Mouse (Mus musculus): Measurements from ENCODE around the gene Sult2b1. TPM values are rescaled to one million over a fixed set of nuclear protein-coding genes. Genes with fewer than 3 reads are reported as not detected.

Sult2b1 gene
- total and polyA plus RNA-seq, 3 experiments = 0.17 to 0.29 TPM; not detected in 1

- Histone ChIP-seq H3K27me3 (replicated peaks) (no peaks in the 10 kb centered on the region), H3K27ac (ENCODE audit: insufficient read depth, low read depth) (no peak overlapping the region), H3K36me3 (replicated peaks in 1 of 2; ENCODE audit: control insufficient read depth in 1 of 2, insufficient read depth in 1 of 2, low read length in 1 of 2) (peaks cover 12 to 17% of the 10 kb centered on the region in 2 experiments), H3K4me3 (replicated peaks in 1 of 3; ENCODE audit: low read depth in 2 of 3, low read length in 2 of 3, poor library complexity in 1 of 3) (no peak overlapping the region), H3K4me2 (ENCODE audit: insufficient read depth, low read depth, poor library complexity, severe bottlenecking) (no peak overlapping the region), H3K79me2 (replicated peaks; ENCODE audit: control insufficient read depth, extremely low read depth, insufficient read depth, poor library complexity, severe bottlenecking) (peaks cover 17% of the 10 kb centered on the region), H3K9ac (ENCODE audit: insufficient read depth, low read depth) (no peak overlapping the region), H3K9me3 (replicated peaks; ENCODE audit: low read length) (peaks cover 19% of the 10 kb centered on the region), H3K4me1 (ENCODE audit: control insufficient read depth in 1 of 2, insufficient read depth in 2 of 2) (peaks cover 12 to 28% of the 10 kb centered on the region in 2 experiments)
- in situ Hi-C loops (cut with MboI; ENCODE audit: low pct_ligation_motif_present, low pct_unique_long_range_greater_than_20kb, low sequenced_read_pairs) = no loop called here
- dilution Hi-C loops (cut with MboI; ENCODE audit: extremely low pct_ligation_motif_present, extremely low pct_unique_long_range_greater_than_20kb, low sequenced_read_pairs) = no loop called here
- no peak for TF ChIP-seq UBTF (IDR thresholded peaks at IDR 0.05; ENCODE audit: low read depth, low read length)
- TF ChIP-seq MAZ (IDR thresholded peaks at IDR 0.05; ENCODE audit: low read depth, low read length) = no peak
- no peak for TF ChIP-seq USF1 (IDR thresholded peaks at IDR 0.05; ENCODE audit: low read depth, low read length)
- no peak for TF ChIP-seq MYC (IDR thresholded peaks at IDR 0.05; ENCODE audit: low read depth, low read length)
- TF ChIP-seq SIN3A (IDR thresholded peaks at IDR 0.05; ENCODE audit: low read length) = no peak
- no peak for TF ChIP-seq HCFC1 (IDR thresholded peaks at IDR 0.05; ENCODE audit: low read depth, low read length)
- no peak for TF ChIP-seq RAD21 (IDR thresholded peaks at IDR 0.05; ENCODE audit: low read depth, low read length)
- no peak for DNase-seq (ENCODE audit: extremely low read depth)
Measured at GRCm38 (mm10) chr7:45833148-45833790, 48.8 kb upstream of the Sult2b1 start.

GRCm38 (mm10) chr7:45832428-45832827 lies 48.0 kb upstream of the Sult2b1 start:
- Histone ChIP-seq H3K4me1 (ENCODE audit: control insufficient read depth in 1 of 2, insufficient read depth in 2 of 2) (peaks cover 12 to 36% of the 10 kb centered on the region in 2 experiments), H3K27ac (ENCODE audit: insufficient read depth, low read depth) (no peak overlapping the region), H3K79me2 (replicated peaks; ENCODE audit: control insufficient read depth, extremely low read depth, insufficient read depth, poor library complexity, severe bottlenecking) (peaks cover 17% of the 10 kb centered on the region), H3K36me3 (replicated peaks in 1 of 2; ENCODE audit: control insufficient read depth in 1 of 2, insufficient read depth in 1 of 2, low read length in 1 of 2) (peaks cover 20 to 26% of the 10 kb centered on the region in 2 experiments), H3K4me2 (ENCODE audit: insufficient read depth, low read depth, poor library complexity, severe bottlenecking) (no peak overlapping the region), H3K9me3 (replicated peaks; ENCODE audit: low read length) (peaks cover 19% of the 10 kb centered on the region), H3K4me3 (replicated peaks in 1 of 3; ENCODE audit: low read depth in 2 of 3, low read length in 2 of 3, poor library complexity in 1 of 3) (no peak overlapping the region), H3K9ac (ENCODE audit: insufficient read depth, low read depth) (no peak overlapping the region), H3K27me3 (replicated peaks) (no peaks in the 10 kb centered on the region)
- dilution Hi-C loops (cut with MboI; ENCODE audit: extremely low pct_ligation_motif_present, extremely low pct_unique_long_range_greater_than_20kb, low sequenced_read_pairs) (no loop called here), in situ Hi-C loops (cut with MboI; ENCODE audit: low pct_ligation_motif_present, low pct_unique_long_range_greater_than_20kb, low sequenced_read_pairs) (no loop called here)
- no peak for DNase-seq (ENCODE audit: extremely low read depth)
- TF ChIP-seq SIN3A (IDR thresholded peaks at IDR 0.05; ENCODE audit: low read length) = no peak
- no peak for TF ChIP-seq GABPA (IDR thresholded peaks at IDR 0.05; ENCODE audit: insufficient replicate concordance, low read depth, low read length)
- TF ChIP-seq JUND (conservative IDR thresholded peaks at IDR 0.05; ENCODE audit: low read depth, low read length) = no peak

- peak overlapping the region; percentile 76 for H3K4me2 ChIP-seq (ENCODE audit: insufficient read depth, low read depth, poor library complexity, severe bottlenecking)
- dilution Hi-C loops (cut with MboI; ENCODE audit: extremely low pct_ligation_motif_present, extremely low pct_unique_long_range_greater_than_20kb, low sequenced_read_pairs) = no loop called here
- in situ Hi-C loops (cut with MboI; ENCODE audit: low pct_ligation_motif_present, low pct_unique_long_range_greater_than_20kb, low sequenced_read_pairs) = no loop called here
- no peak overlapping the region for H3K27ac ChIP-seq (ENCODE audit: insufficient read depth, low read depth)
- TF ChIP-seq CHD1 (IDR thresholded peaks at IDR 0.05; ENCODE audit: low read depth, low read length) = no peak
- TF ChIP-seq KAT2A (IDR thresholded peaks at IDR 0.05; ENCODE audit: insufficient replicate concordance, low read length) = no peak
- TF ChIP-seq ELF1 (IDR thresholded peaks at IDR 0.05; ENCODE audit: low read depth, low read length) = no peak
- TF ChIP-seq MAZ (IDR thresholded peaks at IDR 0.05; ENCODE audit: low read depth, low read length) = no peak
- TF ChIP-seq TBP (conservative IDR thresholded peaks at IDR 0.05; ENCODE audit: low read depth, low read length) = 0 out of 2 replicates have a peak, but pooled peaks have one; percentile 7
- H3K4me3 ChIP-seq (replicated peaks in 1 of 3; ENCODE audit: low read depth in 2 of 3, low read length in 2 of 3, poor library complexity in 1 of 3) = peak overlapping the region; percentile 87 to 100 (median 100)
- H3K9me3 ChIP-seq (replicated peaks; ENCODE audit: low read length) = peaks cover 19% of the 10 kb centered on the region
- no peaks in the 10 kb centered on the region for H3K27me3 ChIP-seq (replicated peaks)
- H3K36me3 ChIP-seq (replicated peaks in 1 of 2; ENCODE audit: control insufficient read depth in 1 of 2, insufficient read depth in 1 of 2, low read length in 1 of 2) = peaks cover 33 to 39% of the 10 kb centered on the region in 2 experiments
- H3K79me2 ChIP-seq (replicated peaks; ENCODE audit: control insufficient read depth, extremely low read depth, insufficient read depth, poor library complexity, severe bottlenecking) = peaks cover 17% of the 10 kb centered on the region
- H3K4me1 ChIP-seq (ENCODE audit: control insufficient read depth in 1 of 2, insufficient read depth in 2 of 2) = peaks cover 12 to 45% of the 10 kb centered on the region in 2 experiments
- no peak for DNase-seq (ENCODE audit: extremely low read depth)
- H3K9ac ChIP-seq (ENCODE audit: insufficient read depth, low read depth) = peak overlapping the region; percentile 55
Measured at GRCm38 (mm10) chr7:45831128-45831525, 46.7 kb upstream of the Sult2b1 start.

All from CH12.LX (cell line).